Mouse (Mus musculus) T-helper 1 cell (primary cell): ENCODE data around the gene Stk38.

Experiments used
- in situ Hi-C: fragments of 300-600 bp; cut with MboI, MseI; formaldehyde crosslinking; loops from one replicate; pipeline ENCODE4 v1.15.1; 2025; ENCODE audit warnings: high pct_unique_total_duplicates

The Stk38 gene

GRCm38 (mm10) chr17:28960597-28960996 is 47.2 kb downstream of the Stk38 start:
- in situ Hi-C loops: no loop called here

GRCm38 (mm10) chr17:28954416-28954815 is 53.4 kb downstream of the Stk38 start:
- in situ Hi-C loops: loop anchor here (10.0 kb wide), 1 partner anchor 1420 kb away; no protein-coding TSS in a partner anchor

- in situ Hi-C loops: loop anchor here (10.0 kb wide), 1 partner anchor 1418 kb away; no protein-coding TSS in a partner anchor
Observed at GRCm38 (mm10) chr17:28953251-28953650, 54.5 kb downstream of the Stk38 start.

- in situ Hi-C loops: loop anchor here (10.0 kb wide), 1 partner anchor 1417 kb away; no protein-coding TSS in a partner anchor
Observed at GRCm38 (mm10) chr17:28951831-28952799, 55.7 kb downstream of the Stk38 start, which contains the start of gene Kctd20. Gene Kctd20 (plus strand): TSS chr17:28951950.

GRCm38 (mm10) chr17:28950751-28951150 is 57.0 kb downstream of the Stk38 start:
- in situ Hi-C loops: loop anchor here (10.0 kb wide), 1 partner anchor 1416 kb away; no protein-coding TSS in a partner anchor

GRCm38 (mm10) chr17:28948661-28949060 is 59.1 kb downstream of the Stk38 start:
- in situ Hi-C loops: no loop called here

GRCm38 (mm10) chr17:28947011-28947939 is 60.5 kb downstream of the Stk38 start:
- in situ Hi-C loops: no loop called here

- in situ Hi-C loops: no loop called here
Observed at GRCm38 (mm10) chr17:28944481-28944880, 63.3 kb downstream of the Stk38 start.

- in situ Hi-C loops: no loop called here
Observed at GRCm38 (mm10) chr17:28943740-28944139, 64.1 kb downstream of the Stk38 start, which contains the start of gene Pxt1. Gene Pxt1 (minus strand): TSS chr17:28943840.

- in situ Hi-C loops: no loop called here
Observed at GRCm38 (mm10) chr17:28942101-28942500, 65.7 kb downstream of the Stk38 start.

GRCm38 (mm10) chr17:28940776-28941555 is 66.8 kb downstream of the Stk38 start:
- in situ Hi-C loops: no loop called here

GRCm38 (mm10) chr17:28936622-28937345 is 71.0 kb downstream of the Stk38 start:
- in situ Hi-C loops: no loop called here

GRCm38 (mm10) chr17:28936133-28936532 is 71.7 kb downstream of the Stk38 start:
- in situ Hi-C loops: no loop called here

GRCm38 (mm10) chr17:28934120-28934916 is 73.5 kb downstream of the Stk38 start:
- in situ Hi-C loops: no loop called here

GRCm38 (mm10) chr17:28932274-28932673 is 75.5 kb downstream of the Stk38 start:
- in situ Hi-C loops: no loop called here

- in situ Hi-C loops: no loop called here
Observed at GRCm38 (mm10) chr17:28931436-28932211, 76.2 kb downstream of the Stk38 start.

GRCm38 (mm10) chr17:28930392-28931074 is 77.3 kb downstream of the Stk38 start:
- in situ Hi-C loops: no loop called here

- in situ Hi-C loops: no loop called here
Observed at GRCm38 (mm10) chr17:28929369-28929768, 78.4 kb downstream of the Stk38 start.
